Mouse (Mus musculus) megakaryocyte-erythroid progenitor cell, adult 5-6 weeks (primary cell): Measurements from ENCODE around the gene Ssu2. TPM values are rescaled to one million over a fixed set of nuclear protein-coding genes. Genes with fewer than 3 reads are reported as not detected.

Experiments
- ATAC-seq: replicated peaks from 2 replicates; pipeline ENCODE4 v1.8.0; 2016; ENCODE audit warnings: mild to moderate bottlenecking, inconsistent platforms; ENCODE audit not compliant: severe bottlenecking, poor library complexity, low FRiP score, low TSS enrichment
- total RNA-seq, 2 experiments: library from RNA; stranded (forward) in 1 of 2; stranded (reverse) in 1 of 2; fragments of 200-1000, 215-1000 nt in 1 of 2; fragments of >200 nt in 1 of 2; fragmentation: Nextera tagmentation in 1 of 2; gene quantifications; 2 replicates each; pipeline ENCODE4 v1.2.3; 2014 to 2017

Gene Ssu2
- not detected in 2 replicates for total RNA-seq (2014; fragmentation: Nextera tagmentation)
- not detected in 2 replicates for total RNA-seq (2017)

DNA sequence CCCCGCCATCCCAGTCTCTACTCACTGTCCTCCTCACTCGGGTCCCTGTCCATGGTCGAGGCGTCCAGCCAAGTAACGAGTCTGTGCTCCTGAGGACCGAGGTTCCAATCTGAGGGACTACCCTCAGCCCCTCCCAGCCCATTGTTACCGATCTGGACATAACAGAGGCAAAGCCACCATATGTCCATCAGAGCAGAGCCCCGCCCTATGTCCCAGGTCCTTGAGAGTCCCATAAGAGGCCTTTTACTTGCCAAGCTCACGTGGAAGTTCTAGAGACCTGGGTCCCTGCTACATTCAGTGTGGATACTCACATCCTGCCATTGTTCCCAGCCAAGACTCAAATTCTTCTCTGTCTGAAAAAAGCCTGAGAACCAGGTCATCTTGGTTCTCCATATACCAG lies at the start of gene Ssu2:
Gene Ssu2, minus strand, starts transcription at position 77 of the 400 bp plus-strand sequence.
- ATAC-seq, result no peak

DNA sequence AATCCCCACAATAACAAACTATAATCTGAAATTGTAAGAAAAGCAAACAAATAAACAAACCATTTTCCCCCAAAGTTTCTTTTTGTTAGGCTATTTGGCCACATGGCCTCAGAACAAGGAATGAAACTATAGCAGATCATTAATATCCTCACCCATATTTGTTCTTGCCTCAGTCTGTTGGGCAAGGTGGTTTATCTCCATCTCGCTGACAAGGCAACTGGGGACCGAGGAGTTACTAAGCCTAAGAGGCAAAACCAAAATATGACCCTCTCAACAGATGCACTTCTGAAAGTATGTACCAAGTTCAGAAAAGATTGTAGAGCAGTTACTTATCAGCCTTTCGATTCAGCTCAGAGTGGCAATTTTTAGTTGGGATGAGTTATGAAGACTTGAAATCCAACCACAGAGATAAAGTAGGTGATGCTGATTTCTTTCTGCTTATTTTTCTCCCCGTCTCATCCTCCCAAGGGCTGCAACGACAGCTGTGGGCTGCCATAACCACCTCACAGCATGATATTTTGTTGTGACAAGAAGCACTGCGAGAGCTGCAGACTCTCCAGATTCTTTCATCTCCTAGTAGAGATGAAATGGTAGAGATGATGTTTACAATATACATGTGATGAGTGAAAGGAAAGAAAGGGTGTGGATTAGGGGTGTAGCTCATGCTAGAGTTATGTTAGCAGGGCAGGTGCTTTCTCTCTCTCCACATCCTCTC lies 38.4 kb upstream of the Ssu2 start:
- no peak for ATAC-seq

DNA sequence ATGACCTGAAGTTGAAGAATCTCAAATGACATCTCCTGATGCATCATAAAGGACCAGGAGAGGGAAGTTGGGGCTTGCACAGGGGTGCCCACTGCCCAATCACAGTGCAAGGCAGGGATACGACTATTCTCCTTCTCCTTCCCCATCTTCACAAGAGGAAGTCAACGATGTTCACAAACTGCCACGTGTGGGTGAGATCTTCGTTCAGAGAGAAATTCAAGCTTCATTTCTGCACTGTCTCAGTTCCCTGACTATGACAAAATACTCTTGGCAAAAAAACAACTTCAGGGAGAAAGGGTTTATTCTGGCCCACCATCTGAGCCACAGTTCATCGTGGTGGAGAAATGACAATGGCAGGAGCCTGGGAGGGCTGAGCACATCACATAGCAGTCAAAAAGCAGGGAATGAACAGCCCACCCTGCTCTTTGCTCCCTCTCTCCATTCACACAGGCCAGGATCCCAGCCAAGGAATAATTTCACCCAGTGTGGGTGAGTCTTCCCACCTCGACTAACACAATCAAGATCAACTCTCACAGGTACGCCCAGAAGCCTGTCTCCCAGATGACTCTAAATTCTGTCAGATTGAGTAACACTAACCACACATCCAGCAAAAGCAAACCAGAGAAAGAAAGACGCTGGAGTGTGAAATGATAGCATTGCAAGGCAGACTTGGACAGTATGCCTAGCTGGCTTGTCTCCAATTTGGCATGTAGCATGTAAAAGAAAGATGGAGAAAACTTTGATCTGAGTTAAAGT lies 36.1 kb upstream of the Ssu2 start:
- no peak for ATAC-seq

DNA sequence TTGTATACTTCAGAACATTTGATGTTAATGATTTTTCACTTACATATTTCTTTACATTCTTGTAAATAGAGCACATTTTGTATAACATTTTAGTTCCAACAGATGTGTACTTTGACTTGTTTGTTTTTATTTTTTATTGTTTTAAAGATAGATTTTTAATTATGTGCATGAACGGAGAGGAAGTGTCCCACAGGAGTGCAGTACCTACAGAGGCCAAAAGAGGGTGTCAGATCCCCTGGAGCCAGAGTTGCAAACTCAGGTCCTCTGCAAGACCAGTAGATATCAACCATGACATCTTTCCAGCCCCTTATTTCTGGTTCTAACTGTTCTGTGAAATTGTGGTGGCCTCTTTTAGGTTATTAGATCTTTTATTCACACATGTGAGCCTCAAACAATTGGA lies 33.1 kb upstream of the Ssu2 start:
- no peak for ATAC-seq

DNA sequence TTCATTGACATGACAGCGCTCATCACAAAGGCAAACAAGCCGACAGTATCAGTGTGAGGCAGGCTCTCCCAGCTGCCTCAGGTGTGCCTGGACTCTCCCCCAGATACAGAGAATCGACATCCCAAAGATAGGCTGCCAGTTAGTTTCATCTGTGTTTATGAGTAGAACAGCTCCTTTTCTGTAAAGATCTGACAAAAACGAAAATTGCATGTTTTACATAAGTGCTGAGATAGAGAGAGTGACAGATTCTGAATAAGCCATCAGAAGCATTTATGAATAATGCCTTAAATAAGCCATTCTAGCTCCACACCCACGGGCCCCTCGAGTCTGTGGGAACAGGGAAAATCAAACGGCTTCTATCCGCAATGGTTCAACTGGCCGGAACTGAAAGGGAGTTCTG lies 31.5 kb upstream of the Ssu2 start:
- ATAC-seq, result no peak

DNA sequence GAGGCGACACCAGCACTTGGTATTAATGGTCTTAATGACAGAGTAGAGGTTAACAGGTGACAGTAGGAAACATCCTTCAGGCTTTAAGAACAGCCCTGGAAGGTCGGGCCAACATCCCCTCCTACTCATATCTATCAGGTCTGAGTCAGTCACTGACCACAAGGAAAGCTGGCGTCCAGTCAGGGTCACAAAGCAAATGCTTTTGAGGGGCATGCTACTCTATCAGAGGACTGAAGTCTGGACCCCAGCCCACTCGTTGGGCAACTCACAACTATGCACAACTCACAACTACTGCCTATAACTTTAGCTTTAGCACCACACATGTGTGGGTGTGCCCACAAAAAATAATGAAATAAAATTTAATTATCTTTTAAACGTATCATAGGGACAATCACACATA lies 16.3 kb upstream of the Ssu2 start:
- no peak for ATAC-seq

DNA sequence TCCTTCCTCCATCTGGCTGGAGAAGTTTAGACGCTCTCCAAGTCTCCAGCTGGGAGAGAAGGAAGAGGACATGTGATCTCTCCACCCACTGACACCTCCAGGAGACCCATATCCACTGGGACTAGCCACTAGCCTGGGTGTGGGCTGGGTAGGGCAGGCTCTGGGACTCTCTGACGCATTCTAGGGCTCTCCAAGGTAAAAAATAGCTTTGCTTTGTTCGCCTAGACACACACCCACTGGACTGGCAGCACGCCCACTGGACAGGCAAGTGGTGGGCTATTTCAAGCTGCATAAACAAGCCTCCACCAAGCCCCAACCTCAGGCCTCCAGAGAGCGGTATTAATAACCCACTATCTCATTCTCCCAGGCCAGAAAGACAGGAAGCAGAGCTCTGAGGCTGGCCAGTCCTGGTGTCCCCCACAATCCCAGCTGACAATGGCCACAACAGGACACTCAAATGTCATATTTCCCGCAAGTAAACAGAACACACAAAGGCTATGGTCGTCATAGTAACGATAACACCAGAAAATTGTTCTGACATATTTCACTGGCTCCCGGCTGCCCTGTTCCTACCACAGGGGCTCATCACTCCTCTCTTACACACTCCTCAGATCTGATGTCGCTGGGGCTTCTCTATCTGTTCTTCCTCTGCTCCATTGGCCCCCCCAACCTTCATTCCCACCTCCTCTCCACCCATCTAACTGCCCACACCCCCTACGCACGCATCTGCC lies 14.3 kb upstream of the Ssu2 start:
- no peak for ATAC-seq

DNA sequence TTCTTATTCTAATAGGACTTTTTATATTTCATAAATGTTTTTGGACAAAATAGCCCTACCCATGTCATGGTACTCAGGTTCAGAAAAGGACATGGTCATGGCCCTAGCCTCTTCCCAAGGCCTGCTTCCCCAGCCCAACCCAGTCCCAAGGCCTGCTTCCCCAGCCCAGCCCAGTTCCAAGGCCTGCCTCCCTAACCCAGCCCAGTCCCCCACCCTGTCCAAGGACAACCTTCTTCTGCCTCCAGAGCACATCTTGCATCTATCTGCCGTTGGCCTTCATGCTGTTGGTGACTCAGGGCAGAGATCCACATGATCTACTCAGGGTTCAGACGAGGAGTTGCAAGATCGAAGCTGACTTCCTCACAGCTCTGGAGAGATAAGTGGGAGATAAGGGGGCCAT lies 9.5 kb upstream of the Ssu2 start:
- ATAC-seq, result no peak

DNA sequence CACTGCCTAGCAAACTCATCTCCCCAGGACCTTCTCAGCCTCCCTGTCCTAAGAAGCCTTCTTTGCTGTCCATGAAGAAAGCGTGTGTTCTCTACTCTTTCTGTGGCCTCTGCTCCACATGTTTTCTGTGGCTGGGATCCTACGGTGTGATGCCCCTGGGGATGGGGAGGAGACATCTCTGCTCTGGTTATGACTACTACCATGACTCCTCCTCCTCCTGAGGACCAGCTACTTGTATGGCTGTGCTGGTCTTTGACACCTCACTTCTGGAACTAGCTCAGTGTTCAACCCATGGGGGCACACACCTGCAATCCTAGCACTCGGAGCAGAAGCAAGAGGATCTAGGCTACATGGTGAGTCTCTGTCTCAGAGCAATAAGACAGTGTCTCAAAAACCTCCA lies 8.5 kb upstream of the Ssu2 start:
- ATAC-seq, result no peak

DNA sequence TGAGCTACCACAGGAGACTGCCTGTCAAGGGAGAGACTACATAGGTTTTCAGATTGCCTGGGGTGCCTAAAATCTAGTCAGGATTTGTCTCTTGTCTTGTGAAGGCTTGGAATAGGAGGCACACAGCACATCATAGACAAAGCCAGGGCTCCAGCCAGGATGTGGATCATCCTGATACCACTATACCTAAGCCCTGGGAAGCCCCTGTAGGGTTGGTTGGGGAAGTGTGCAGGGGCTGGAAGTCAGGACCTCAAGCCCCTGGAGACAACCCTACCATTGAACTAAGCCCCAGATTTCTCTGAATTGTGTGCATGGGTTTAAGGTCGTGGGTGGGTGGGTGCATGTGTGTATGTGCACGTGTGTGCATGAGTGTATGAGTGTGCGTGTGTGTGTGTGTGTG lies 562 bp upstream of the Ssu2 start:
- no peak for ATAC-seq

DNA sequence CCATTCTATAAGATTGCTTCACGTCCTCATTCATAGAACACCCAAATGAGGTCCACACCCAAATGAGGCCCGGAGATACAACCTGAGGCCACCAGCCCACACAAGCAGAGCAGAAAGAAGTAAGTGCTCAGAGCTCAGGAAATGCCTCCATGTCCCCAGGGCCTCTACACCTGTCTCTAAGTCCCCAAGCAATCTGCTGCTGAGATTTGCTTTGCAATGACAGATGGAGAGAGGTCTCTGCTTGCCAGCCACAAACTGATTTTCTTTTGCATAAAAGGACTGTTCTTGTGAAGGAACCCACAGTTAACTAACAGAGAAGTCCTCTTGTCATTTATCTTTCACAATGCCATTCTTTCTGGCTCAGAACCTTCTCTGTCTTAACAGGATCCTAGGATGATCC lies 1.6 kb downstream of the Ssu2 start:
- ATAC-seq, result no peak

DNA sequence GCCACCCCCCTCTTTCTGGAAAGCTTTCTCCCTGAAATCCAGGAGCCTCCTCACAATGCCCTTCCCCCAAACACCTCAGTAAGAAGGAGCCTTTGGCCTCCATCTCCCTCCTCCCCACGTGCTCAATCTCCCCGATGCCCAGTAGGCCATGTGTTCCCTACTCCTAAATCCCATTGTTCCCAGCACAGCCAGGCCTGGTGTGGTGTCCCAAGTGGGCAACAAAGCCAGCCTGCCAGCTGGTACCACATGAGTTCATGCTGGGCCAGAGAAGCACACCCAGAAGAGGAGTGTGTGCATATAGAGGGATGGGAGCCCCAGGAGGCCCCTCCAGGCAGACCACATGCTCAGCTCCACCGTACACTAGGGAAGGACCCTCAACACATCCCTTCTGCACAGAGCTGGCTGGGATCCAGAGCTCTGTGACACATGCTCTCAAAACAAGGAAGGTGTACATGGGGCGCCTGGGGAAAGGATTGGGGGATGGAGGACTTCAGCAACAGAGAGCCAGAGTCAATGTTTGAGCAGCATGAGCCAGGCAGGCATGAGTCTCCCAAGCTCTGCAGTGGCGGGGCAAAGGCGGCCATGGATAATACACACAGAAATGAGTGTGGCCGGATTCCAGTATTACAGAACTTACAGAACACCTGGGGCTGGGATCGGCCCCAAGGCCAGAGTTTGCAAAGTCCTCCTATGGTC lies 4.7 kb downstream of the Ssu2 start:
- no peak for ATAC-seq

DNA sequence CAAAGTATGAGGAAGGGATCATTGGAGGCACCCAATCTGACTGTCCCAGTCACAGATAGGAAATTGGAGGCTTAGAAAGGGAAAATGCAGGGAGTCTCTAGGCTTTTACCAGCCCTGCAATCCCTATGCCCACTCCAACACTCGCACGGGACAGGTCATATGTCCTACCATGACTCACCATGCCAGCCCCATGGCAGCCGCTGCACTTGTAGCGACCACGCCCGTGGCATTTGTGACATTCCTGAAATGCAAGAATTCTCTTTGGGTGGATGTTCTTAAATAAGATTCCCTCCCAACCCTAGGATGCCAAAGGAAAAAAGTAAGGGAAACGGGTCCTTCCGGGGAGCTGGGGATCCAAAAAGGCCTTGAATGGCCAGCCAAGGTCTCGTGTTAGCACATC lies 8.8 kb downstream of the Ssu2 start:
- ATAC-seq, result no peak

DNA sequence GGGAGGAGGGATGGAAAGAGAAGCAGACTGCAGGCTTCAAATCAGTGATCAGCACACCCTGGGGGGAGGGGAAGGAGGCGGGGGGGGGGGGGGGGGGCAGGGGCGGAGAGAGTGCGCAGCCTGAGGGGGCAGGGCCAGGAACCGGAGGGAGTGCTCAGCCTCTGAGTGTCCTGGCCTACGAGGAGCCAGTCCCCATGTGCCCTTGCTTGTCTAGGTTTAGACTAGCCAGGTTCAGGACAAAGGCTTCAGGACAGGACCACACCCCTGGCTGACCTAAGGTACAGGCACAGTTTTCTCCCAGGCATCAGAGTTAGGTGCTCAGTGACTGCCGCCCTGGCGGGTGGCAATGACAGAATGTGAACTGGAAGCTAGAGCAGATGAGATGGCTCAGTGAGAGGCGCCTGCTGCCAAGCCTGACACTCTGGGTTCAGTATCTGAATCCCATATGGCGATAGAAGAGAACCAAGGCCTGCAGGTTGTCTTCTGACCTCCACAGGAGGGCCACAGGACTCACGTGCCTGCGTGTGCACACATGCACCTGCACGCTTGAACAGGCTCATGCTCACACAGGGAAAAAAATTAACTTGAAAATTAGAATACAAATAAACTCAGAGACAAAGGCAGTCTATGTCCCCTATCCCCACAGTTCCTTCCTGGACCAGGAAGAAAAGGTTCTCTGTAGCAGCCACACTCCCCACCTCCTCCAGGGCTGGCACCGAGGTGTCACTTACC lies 12.0 kb downstream of the Ssu2 start:
- no peak for ATAC-seq

DNA sequence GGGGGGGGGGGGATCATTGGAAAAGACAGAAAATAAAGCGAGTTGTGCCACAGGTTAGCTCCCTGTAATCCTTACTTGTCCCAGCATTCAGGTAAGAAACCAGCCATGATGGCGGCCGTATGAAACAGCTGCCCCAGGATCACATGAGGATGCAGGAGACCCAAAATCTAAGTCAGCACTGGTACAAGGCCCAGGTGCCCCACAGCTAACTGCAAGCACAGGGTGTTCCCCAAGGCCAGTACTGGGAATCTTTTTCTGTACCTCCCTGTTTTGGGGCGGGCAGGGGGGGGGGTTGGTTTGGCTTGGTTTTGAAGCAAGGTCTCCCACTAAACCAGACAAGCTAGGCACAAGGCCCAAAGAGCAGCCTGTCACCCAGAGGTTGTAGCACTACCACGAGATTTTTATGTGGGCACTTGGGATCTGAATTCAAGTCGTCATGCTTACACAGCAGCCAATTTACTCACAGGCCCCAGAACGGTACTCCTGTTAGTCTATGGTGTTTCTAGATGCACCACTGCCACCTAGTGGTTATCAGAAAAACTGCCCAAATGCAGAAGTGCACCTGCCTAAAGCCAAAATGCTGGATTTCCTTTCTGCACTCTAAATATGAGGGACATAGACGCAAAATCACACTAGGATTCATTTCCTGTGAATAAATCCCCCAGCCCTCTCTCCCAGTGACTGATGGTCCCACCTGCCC lies 13.8 kb downstream of the Ssu2 start:
- ATAC-seq, result peak; percentile 89

DNA sequence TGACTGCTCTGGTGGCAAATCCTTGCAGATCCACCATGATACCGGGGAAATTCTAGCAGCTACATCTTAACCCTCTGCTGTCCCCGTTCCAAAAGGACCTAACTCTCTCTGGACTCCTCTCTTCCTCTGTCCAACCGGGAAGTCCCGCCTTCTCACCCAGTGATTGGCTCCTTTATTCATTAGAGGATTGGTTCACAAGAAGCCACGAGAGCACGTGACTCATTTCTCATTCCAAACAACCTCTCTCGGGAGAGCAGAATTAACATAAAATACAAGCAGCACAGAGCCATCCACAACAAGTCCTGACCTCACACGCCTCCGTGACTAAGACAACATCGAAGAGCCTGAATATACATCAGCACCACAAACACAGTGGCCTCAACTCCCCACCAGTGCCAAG lies 22.5 kb downstream of the Ssu2 start:
- ATAC-seq, result no peak

DNA sequence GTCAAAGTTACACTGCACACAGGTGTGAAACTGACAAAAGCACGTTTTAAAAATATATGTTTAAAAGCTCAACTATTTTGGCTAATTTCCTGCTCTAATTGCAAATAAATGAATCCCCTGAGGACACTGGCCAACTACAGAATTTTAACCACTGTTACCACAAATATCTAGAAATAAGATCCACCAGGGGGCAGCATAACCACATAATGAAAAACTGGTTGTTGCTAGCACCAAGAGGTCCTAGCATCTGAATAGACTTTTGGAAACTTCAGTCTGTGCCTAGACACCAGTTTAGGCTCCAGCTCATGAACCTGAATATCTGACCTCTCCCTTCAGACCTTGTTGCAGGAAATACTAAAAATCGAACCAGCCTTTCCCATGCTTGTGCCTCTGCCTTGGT lies 23.2 kb downstream of the Ssu2 start:
- ATAC-seq, result 0 out of 2 replicates have a peak, but pooled peaks have one; percentile 59

DNA sequence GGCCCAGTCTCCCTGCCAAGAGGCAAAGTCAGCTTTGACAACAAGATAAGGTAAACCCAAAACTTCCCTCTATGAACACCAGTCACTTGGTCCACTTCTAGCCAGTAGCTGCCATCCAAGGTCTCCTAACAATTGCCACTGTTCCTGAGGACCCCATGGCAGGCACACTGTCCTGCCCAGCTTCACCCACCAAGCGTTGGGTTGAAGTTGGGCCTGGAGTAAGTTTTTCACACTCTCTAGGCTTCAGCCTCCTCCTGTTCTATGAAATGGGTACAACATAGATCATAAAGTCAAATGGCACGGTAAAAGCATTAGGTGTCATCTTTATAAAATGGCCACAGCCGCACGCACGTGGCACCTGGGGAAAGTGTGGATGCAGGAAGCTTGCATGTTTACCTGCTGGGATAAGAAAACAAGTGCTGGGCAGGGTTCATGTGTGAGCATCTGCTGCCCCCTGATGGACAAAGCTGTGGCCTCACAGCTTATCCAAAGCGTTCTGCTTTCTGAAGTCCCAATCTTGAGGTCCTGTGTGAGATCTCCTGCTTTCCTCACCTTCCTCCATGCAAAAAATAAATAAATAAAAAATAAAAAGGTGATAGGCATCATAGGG lies 25.4 kb downstream of the Ssu2 start:
- 0 out of 2 replicates have a peak, but pooled peaks have one; percentile 67 for ATAC-seq
